Mouse (Mus musculus): ENCODE measurements around the gene Camta1.

Gene Camta1

DNA sequence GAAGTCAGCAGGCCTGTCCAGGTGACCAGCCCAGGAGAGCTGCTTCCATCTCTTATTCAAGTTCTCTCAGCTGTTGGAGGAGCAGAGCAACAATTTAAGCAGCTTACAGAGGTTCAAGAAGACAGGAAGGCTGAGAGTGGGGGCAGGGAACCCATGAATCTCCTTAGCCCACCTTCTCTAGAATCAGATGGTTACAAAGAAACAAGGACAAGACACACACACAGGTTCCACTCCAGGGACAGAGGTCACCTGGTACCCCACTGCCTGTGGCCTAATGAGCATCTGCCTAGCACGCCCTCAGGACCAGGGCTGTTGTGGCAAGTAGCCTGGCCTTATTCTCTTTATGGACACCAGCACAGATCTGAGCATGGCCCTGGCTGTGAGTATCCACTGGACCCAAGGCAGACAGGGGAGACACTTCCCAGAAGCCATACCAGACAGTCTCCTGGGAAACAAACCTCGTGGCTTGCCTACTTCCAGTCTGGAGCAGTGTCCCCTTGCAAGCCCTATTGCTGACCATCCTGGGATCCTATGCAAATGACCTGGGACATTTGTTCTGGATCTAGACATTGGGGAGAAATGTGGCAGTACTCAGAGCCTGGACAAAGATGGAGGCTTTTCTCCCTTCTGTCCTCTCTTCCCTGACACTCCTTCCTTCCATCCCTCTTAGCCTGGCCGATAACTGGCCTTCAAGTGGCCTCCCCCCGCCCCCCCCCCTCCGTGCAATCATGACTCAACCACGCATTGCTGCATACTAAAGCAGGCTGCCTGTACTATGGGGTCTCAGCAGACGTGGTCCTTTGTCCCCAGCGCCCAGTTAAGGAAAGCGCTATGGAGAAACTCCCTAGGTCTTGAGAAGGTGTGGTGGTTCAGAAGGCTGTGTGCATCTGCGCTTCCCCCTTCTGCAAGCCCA lies 733.8 kb downstream of the Camta1 start:
- DNase-seq (ENCODE audit: low read depth, low spot score) = no peak

DNA sequence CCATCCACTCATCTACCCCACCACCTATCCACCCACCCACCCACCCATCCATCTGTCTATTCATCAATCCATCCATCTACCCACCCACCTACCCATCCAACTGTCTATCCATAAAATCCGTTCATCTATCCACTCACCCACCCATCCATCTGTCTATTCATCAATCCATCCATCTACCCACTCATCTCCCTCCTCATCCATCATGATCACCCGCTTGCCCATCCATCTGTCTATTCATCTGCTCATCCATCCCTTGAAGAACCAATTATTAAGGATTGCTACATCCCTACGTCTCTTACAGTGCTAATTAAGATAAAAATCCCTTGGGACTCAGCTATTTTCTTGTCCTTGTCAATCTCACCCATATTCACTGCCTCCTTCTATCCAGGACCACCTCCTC lies 742.8 kb downstream of the Camta1 start:
- no peak for DNase-seq (ENCODE audit: low read depth, low spot score)

DNA sequence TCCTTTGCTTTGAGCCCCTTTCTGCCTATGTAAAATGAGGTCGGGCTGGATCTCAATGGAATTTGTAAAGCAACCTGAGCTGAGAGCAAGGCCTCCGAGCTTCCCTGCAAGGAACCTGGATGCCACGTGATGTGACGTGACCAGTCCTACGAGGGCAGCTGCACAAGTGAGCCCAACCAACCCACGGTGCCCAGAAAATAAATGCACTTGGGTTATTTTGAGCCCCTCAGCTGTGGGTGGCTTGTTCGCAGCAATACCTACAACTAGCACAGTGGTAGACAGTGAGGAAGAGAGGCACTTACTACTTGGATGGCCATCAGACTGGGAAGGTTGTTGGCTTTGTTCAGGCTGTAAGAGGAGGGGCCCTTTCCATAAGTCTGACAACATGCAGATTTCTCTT lies 747.1 kb downstream of the Camta1 start:
- DNase-seq (ENCODE audit: low read depth, low spot score) = no peak

DNA sequence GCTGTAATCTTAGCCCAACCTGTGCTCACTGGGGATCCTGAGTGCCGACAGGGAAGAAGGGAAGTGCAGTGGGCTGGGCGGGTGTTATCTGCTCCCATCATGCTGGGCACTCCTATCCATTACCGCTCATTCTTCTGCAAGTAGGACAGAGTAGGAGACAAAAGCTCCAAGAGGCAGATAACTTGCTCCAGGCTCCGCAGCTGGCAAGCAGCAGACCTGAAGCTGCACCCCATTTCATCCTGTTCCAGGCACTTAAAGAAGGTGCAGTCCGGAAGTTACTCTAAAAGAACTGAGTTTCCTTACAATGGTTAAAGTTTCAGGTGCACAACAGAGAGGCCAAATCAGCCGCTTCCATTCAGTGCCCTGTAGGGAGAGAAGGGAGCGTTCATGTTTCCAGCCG lies 750.5 kb downstream of the Camta1 start:
- no peak for DNase-seq (ENCODE audit: low read depth, low spot score)

DNA sequence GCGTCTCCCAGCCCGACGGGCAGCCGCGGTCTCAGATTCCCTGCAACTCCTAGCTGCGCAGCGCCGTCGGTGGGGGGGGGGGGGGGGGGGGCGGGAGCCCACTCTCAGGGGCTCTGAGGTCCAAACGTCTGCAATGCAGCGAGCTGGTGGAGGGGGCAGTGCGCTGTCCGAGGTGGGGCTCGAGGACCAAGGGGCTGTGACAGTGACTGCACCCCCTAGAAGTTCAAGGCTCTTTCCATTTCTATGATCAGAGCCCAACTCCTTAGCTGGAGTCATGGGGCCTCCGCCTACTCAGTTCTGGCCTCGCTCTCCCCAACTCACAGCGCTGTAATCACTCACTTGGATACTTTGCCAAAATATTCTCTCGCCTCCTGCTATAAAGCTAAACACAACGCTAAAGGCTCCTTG lies 752.8 kb downstream of the Camta1 start:
- no peak for DNase-seq (ENCODE audit: low read depth, low spot score)

DNA sequence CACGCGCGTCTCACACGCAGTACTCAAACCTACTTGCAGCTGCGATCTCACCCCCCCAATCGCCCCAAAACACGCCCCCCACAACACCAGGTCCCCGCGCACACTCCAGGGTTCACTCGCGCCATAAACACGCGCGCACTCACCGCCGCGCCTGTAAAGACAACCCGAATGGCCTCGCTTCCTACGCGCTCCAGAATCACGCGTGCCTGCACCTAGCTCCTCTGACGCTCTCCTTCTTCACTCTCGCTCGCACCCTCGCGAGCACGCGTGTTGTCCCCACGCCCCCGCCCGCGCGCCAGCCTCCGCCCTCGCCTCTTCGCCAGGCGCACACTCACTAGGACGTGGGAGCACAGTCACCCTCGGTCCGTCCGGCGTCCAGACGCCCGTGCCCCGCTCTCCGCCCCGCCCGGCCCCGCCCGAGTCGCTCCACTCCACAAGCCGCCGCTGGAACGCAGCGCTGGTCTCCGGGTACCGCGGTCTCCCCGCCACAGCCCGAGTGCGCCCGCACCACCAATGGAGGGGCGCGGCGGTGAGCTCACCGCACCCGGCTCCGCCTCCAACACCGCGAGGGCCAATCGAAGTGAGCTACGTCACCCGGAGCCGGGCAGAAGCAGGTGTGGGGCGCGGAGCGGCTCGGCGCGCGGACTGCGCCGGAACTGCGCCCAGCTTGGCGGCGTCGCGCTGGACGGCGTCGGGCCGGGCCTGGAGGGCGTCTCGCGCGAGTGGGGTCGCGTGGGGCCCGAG lies 753.5 kb downstream of the Camta1 start:
- peak; percentile 91 for DNase-seq (ENCODE audit: low read depth, low spot score)

DNA sequence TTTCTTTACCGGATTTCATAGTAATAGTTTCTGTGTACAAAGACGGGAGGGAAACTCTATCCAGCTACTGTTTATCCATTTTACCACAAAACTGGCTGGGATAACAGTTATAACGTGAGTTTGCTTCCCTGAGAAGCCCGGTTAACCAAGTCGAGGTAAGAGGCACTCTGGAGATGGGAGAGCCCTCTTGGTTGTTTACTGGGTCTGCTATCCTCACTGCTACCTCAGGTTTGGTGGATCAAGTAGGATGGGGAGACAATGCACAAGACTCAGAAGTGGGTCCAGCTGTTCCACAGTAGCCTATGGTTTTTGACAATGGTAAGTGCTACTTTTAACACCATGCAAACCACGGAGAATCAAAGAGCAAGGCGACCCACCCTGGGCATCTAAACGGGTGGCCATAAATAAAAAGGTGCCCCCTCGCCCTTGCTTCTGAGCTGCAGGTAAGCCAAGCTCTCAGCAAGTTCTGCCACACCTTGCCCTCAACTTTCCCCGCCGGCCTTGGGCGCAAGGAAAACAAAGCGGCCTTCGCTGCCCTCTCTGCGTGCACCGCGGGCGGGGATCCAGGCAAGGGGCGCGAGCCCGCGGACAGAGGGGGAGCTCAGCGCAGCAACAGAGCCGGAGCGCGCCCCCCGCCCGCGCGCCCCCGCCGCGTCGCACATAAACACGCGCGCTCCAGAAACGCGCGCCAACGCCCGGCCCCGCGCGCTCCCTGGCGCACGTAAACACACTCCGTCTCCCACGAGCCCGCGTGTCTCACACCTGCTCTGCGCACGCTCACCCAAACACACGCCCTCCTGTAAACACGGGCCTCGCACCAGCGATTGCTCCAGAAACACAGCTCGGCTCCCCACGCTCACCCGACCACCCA lies 754.3 kb downstream of the Camta1 start:
- peak; percentile 57 for DNase-seq (ENCODE audit: low read depth, low spot score)

DNA sequence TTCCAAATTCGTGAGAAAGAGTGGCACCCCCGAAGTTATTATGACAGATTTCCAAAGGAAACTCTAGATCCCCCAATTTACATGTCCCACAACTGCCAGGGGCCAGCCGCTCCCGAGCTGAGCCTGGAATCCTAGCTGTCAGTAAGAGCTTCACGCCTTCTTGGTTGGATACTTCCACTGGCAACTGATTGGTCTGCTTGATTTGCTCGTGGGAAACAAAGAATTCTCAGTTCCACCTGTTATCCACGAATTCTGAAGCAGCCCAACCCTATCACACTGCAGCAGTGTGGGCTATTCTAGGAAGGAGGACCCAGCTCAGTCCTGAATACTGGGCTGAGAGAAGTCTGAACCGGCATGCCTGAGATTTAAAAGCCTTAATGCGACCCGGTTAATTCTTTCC lies 755.2 kb downstream of the Camta1 start:
- DNase-seq (ENCODE audit: low read depth, low spot score) = no peak

DNA sequence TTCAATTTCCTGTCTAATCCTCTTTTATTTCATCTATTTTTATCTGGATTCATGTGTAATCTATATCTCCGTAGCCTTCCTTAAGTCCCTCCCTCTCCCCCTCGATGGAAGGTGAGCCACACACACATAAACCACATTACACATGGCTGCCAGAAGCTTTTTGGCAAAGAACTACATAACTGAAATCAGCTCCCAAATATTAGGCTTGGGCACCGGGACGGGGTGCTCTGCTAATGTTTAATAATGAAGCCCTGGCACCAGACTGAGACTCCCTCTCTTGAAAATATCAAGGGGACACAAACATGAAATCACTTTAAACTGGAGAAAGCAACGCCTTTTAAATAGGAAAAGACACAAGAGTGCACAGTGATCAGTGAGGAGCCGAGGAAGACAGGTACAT lies 755.8 kb downstream of the Camta1 start:
- DNase-seq (ENCODE audit: low read depth, low spot score) = no peak

DNA sequence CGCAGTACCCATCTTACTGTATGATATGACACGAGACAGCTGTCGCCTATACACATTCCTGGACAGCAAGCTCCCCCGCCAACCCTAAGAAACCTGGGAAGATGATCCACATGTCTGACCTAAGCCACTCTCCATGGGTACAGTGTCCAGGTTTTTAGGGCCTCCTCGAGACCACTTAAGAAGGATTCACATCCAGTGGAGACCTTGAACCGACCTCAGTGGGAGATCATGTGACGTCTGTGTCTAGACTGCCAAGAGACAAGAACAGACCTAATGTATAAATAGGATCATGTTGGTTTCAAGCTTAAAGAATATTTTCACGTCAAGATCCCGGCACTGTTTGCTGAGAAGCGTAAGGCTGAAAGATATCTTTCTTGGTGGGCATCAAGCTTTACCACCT lies 757.5 kb downstream of the Camta1 start:
- no peak for DNase-seq (ENCODE audit: low read depth, low spot score)

DNA sequence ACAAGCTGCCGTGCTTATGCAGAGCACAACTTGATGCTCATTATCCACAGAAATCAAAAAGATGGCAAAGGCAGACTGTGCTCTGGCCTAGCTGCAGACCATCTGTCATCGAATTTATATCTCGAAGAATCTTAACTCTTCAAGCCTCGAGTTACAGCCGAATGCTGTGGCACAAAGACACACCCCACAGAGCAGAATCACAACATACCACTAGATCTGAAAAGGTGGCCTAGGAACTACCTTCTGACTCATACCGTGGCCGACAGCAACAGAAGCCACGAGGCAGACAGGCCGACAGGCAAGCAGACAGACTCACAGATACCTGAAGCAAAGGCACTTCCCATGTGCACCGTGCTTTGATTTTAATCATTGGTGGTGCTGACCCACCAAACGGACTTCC lies 758.0 kb downstream of the Camta1 start:
- peak; percentile 28 for DNase-seq (ENCODE audit: low read depth, low spot score)

DNA sequence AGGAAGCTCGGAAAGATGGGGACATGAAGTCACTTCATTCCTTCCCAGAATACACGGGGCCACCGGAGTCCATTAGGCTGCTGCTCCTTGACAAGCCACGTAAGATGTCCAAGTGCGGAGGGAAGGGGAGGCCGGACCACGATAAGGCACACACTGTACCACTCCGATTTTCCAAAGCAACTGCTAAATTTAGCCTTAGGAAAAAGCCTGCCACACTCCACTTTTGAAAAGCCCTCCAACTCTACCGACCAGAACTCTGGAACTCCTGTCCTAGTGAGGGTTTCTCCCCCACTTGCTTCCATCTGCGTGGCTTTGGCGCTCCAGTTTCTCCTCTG lies 764.6 kb downstream of the Camta1 start:
- no peak for DNase-seq (ENCODE audit: low read depth, low spot score)

DNA sequence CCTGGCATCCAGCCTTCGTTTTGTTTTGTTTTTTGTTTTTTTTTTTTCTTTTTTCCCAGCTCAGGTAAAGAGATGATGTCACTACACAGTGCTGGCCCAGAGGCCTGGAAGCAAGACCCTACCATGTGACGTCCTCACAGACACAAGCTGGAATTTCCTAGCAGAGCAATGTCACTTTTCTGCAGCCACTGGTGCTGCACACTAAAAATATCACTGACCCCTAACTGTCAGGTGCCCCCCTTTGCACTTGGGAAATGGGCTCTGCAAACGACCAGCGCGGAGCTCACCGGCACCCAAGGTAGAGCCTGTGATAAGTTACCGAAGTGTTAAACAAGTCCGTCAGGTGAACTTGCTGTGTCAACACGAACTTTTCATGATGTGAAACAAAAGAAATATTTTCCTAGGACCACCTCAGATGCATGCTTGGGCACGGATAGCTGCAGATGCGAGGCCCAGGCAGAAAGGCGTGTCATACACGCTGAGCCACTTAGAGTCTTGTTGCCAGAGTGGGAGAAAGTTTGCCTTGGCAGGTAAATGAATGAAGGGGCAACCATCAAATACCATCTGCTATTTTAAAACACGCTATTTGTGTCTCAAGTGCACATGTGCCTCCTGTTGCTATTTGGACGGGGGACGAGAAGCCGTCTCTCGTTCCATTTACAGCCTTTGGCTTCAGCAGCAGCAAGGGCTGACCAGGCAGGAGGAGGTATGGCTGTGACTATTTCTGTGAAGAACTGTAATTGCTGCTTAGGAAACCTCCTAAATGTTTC lies 765.2 kb downstream of the Camta1 start:
- DNase-seq (ENCODE audit: low read depth, low spot score) = no peak

DNA sequence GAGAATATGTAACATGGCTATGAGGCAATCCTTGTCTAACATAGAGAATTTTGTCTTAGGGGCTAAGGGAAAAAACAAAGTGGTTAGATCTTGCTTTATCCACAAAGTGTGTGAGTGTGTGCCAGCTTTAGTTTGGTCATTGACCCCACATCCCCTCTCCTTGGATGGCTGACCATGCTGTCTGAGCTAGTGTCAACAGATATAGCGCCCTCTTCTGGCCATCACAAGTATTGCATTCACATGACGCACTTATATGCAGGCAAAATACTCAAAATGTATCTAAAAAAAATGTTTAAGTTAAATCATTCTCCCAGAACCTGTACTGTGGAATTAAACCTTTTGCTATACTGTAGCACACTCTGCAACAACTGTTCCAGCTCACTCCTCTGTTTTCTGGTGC lies 766.5 kb downstream of the Camta1 start:
- no peak for DNase-seq (ENCODE audit: low read depth, low spot score)

DNA sequence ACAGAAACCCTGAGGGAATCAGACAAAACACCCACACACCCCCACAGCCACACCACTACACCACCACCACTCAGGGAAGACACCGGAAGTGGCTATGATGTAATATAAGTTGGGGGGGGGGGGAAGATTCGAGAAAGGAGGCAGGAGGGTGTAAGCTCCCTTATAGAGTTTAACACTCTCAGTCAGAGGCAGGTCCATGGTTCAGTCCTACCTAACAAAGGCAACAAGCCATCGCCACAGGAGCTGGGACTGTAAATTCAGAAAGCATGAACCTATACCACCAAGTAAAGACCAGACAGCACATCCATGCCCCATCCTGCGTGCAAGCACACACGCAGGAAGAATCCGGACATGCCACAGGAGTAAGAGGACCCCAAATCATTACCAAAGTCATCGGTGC lies 772.4 kb downstream of the Camta1 start, which contains the start of gene Gm13090:
Gene Gm13090, plus strand, starts transcription at position 301 of the 400 bp plus-strand sequence.
- no peak for DNase-seq (ENCODE audit: low read depth, low spot score)

DNA sequence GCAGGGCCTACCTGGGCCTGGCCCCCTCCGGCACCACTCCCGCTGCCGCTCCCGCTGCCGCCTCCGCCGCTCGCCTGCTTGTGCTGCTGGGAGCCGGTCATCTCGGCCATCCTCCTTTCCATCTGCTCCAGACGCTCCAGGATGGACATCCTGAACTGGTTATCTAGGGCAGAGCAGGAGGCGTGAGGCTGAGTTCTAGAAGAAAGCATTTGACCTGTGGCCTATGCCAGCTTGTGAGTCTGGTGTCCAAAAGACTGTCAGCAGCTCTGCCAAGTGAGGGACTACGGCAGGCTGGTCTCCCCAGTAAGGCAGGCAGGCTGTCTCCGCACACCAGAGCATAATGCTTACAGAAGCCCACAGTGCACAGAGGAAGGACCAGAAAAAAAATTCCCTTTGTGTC lies 772.9 kb downstream of the Camta1 start:
- no peak for DNase-seq (ENCODE audit: low read depth, low spot score)

DNA sequence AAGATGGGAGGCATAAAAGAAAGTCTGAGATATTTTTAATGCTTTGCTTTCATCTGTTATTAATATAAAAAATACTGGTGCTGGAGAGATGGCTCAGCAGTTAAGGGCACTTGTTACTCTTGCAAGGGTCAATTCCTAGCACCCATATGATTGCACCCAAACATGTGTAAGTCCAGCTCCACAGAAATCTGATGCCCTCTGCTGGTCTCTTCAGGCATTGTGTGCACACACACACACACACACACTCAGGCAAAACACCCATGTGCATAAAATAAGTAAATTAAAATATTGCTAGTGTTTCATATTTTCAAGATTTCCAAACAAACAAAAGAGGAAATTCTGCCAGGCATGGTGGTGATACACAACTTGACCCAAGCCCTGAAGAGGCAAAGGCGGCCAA lies 774.3 kb downstream of the Camta1 start:
- no peak for DNase-seq (ENCODE audit: low read depth, low spot score)

DNA sequence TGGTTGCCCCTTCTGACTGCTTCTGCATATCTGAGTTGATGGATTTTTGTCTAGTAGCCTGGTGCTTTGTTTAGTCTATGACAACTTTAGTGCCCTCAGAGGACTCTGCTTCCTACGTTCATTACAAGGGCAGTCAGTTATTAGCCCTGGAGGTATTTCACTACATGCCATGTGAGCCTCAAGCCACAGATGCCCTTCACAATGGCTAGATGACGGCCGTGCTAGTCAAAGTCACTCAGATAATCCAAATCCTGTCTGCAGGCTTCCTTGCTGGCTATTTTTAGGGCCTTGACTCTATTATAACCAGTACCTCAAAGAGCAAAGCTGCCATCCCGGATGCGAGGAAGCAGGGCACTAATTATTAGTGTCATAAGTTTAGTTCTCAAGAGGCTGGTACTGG lies 778.6 kb downstream of the Camta1 start:
- no peak for DNase-seq (ENCODE audit: low read depth, low spot score)

DNA sequence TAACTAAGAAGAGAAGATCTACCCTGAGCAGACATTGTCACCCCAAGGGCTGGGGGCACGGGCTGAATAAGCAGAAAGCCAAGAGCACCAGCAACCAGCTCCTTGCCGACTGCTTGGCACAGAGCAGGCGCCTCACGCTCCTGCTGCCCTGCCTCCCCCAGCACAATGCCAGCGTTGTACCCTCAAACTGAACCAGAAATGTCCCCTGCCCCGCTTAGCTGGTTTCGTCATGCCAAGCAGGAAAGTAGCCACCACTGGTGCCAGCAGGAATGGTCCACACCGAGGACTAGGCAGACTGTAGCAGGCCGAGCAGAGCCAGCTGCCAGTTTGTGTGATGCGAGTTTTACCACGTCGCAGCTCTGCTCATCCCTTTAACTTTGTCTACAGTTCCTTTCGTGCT lies 779.7 kb downstream of the Camta1 start:
- no peak for DNase-seq (ENCODE audit: low read depth, low spot score)

DNA sequence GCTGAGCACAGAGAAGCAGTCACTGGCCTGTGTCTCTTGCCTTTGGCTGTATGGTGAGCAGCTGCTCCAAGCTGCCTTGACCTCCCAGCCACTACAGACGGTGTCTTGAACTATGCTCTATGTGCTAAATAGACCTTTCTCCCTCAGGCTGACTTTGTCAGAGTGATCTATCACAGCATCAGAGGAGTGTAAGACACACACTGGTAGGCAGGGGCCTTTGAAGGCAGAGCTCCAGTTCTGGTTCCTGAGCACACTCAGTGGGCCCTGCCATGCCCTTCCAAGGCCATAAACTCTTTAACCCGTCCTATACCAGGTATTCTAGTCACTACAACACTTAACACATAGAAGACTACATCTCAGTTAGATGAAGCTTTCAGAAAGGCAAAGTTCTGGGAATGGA lies 780.3 kb downstream of the Camta1 start:
- DNase-seq (ENCODE audit: low read depth, low spot score) = no peak

DNA sequence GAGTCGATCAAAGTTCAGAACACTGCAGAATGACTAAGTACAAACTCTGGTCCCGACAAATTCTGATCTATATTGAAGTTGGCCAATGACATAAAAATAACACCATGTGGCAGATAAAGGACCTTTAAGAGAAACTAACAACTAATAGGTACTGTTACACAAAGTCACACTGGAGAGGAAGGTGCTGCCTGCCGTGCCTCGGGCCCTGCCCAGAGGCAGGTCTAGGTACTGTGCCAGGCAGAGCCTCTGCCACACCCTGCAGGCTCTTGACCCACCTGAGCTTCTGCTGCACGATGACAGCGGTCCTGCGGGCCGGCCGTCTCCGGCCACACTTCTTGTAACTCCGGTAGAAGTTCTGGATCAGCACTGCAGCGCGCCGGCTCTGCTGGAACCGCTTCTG lies 786.9 kb downstream of the Camta1 start:
- no peak for DNase-seq (ENCODE audit: low read depth, low spot score)

Measured in brain, embryonic 18.5 days (tissue).